Mouse (Mus musculus) left cerebral cortex, postnatal 25 days (tissue): ENCODE measurements around the gene Klhl8. TPM values are rescaled to one million over a fixed set of nuclear protein-coding genes. Genes with fewer than 3 reads are reported as not detected.

Experiments
- DNase-seq, 2 experiments: peaks; one replicate each; pipeline ENCODE4 v3.0.0; 2022; ENCODE audit warnings: low spot score in 2 of 2, mixed read lengths in 1 of 2
- intact Hi-C: fragments of 180-260 bp; cut with DNase I; formaldehyde crosslinking; loops from one replicate; pipeline ENCODE4 v1.15.1; 2025
- total RNA-seq, 2 experiments: library from RNA; stranded (reverse); gene quantifications; 2 replicates each; pipeline ENCODE4 v1.2.3; 2021

Klhl8 gene
- total RNA-seq, 2 experiments from 2014 or later, result 37.8 to 39.3 TPM

- intact Hi-C loops, result loop anchor here (5.0 to 10.0 kb wide), 2 partner anchors 265 to 462 kb away; no protein-coding TSS in a partner anchor
- no peak for DNase-seq
These were observed 91.4 kb downstream of the Klhl8 start for GRCm38 (mm10) chr5:103819674-103820073.

- DNase-seq, result no peak
- intact Hi-C loops, result loop anchor here (1.0 to 10.0 kb wide), 3 partner anchors 137 to 461 kb away; no protein-coding TSS in a partner anchor
These were observed 92.5 kb downstream of the Klhl8 start for GRCm38 (mm10) chr5:103818602-103819001.

- peak; percentile 63 to 84 for DNase-seq
- intact Hi-C loops, result loop anchor here (1.0 to 10.0 kb wide), 5 partner anchors 37 to 460 kb away; no protein-coding TSS in a partner anchor
These were observed 93.3 kb downstream of the Klhl8 start for GRCm38 (mm10) chr5:103817754-103818153.

- no peak for DNase-seq
- intact Hi-C loops, result loop anchor here (2.0 to 10.0 kb wide), 4 partner anchors 36 to 459 kb away; no protein-coding TSS in a partner anchor
These were observed 94.3 kb downstream of the Klhl8 start for GRCm38 (mm10) chr5:103816718-103817117.

GRCm38 (mm10) chr5:103815249-103815617 is 95.8 kb downstream of the Klhl8 start:
- intact Hi-C loops, result loop anchor here (5.0 to 10.0 kb wide), 2 partner anchors 260 to 458 kb away; no protein-coding TSS in a partner anchor
- DNase-seq, result no peak

GRCm38 (mm10) chr5:103814551-103815248 is 96.4 kb downstream of the Klhl8 start:
- intact Hi-C loops, result loop anchor here (5.0 to 10.0 kb wide), 2 partner anchors 260 to 457 kb away; no protein-coding TSS in a partner anchor
- DNase-seq, result no peak

- intact Hi-C loops, result loop anchor here (10.0 kb wide), 1 partner anchor 259 kb away; no protein-coding TSS in a partner anchor
These were observed 97.0 kb downstream of the Klhl8 start for GRCm38 (mm10) chr5:103813997-103814542.

GRCm38 (mm10) chr5:103813291-103813690 is 97.8 kb downstream of the Klhl8 start:
- no peak for DNase-seq
- intact Hi-C loops, result loop anchor here (10.0 kb wide), 1 partner anchor 258 kb away; no protein-coding TSS in a partner anchor

More at GRCm38 (mm10) chr5:103813997-103814542, 97.0 kb downstream of the Klhl8 start:
- no peak for DNase-seq

Other genes starting within 250 kb of the Klhl8 start
- gene Aff1, start 218.9 kb downstream of the Klhl8 start, total RNA-seq, result 10 to 100 TPM in 1 of 2 experiments, 1 to 10 TPM in 1; 9.5 to 11.1 TPM
- gene Hsd17b13, start 66.2 kb upstream of the Klhl8 start, total RNA-seq, result under 1 TPM; 0.37 to 0.50 TPM
- gene Hsd17b11, start 110.7 kb upstream of the Klhl8 start, total RNA-seq, result 10 to 100 TPM; 38.2 to 39.8 TPM
- 10 to 100 TPM; 59.4 to 59.9 TPM for gene Nudt9, start 135.0 kb upstream of the Klhl8 start, total RNA-seq
- not detected for gene Gm17660, start 166.3 kb upstream of the Klhl8 start, total RNA-seq
- gene Sparcl1, start 202.5 kb upstream of the Klhl8 start, total RNA-seq, result 1,000 to 10,000 TPM; 1,388 to 1,439 TPM